In genomic region chr7:119604903-119605483, GRCm38 (mm10) we compare ENCODE assay signal across 18 mouse cellular contexts. TPM values are rescaled to one million over a fixed set of nuclear protein-coding genes. Genes with fewer than 3 reads are reported as not detected.
"Had no signal": no experiment of that assay in that cellular context is flagged by ENCODE, and none has a peak within 500 bp of the region (broad histone marks: within the 10 kb centered on the region; RNA-seq: fewer than 3 reads in every experiment).

No protein-coding gene starts in this region.

- DNase-seq: liver; liver, embryonic 13.5 days; liver, postnatal 0 days; right cerebral cortex, postnatal 25 days; thymus, postnatal 4 days had no signal

- H3K9ac ChIP-seq: intestine, embryonic 15.5 days; limb, embryonic 12.5 days; liver, embryonic 13.5 days; liver, postnatal 0 days had no signal

- ATAC-seq: intestine, embryonic 15.5 days; liver, postnatal 0 days; lung, postnatal 0 days had no signal

- H3K27me3 ChIP-seq: intestine, embryonic 15.5 days; limb, embryonic 12.5 days; liver, embryonic 13.5 days; megakaryocyte, embryonic 14.5 days had no signal

- H3K4me3 ChIP-seq: intestine, embryonic 15.5 days; limb, embryonic 12.5 days; liver, embryonic 13.5 days; megakaryocyte, embryonic 14.5 days had no signal

- H3K36me3 ChIP-seq: intestine, embryonic 15.5 days; limb, embryonic 12.5 days; liver, embryonic 13.5 days had no signal

- H3K4me2 ChIP-seq: intestine, embryonic 15.5 days; limb, embryonic 12.5 days; liver, embryonic 13.5 days; midbrain, embryonic 11.5 days had no signal

- H3K9me3 ChIP-seq: intestine, embryonic 15.5 days; limb, embryonic 12.5 days; liver, embryonic 13.5 days; megakaryocyte, embryonic 14.5 days had no signal

- H3K4me1 ChIP-seq: intestine, embryonic 15.5 days; limb, embryonic 12.5 days; liver, embryonic 13.5 days; megakaryocyte, embryonic 14.5 days had no signal

- H3K27ac ChIP-seq: intestine, embryonic 15.5 days; limb, embryonic 12.5 days; liver, embryonic 13.5 days; macrophage; stomach, postnatal 0 days had no signal

RNA-seq across cellular contexts. Expression of gene Acsm1, which starts 1.8 kb away (rescaled TPM):
- total RNA-seq: layer of hippocampus, postnatal 25 days; left cerebral cortex, postnatal 36 days; midbrain, postnatal 0 days had no signal
- polyA plus RNA-seq: large intestine, adult 2 months; limb, embryonic 12.5 days; macrophage; midbrain, embryonic 11.5 days; midbrain, postnatal 0 days; neural tube, embryonic 14.5 days; small intestine, adult 2 months had no signal

RNA-seq across cellular contexts. Expression of gene Acsm2, which starts 50.9 kb away (rescaled TPM):
- total RNA-seq: layer of hippocampus, postnatal 25 days; left cerebral cortex, postnatal 36 days; midbrain, postnatal 0 days had no signal
- polyA plus RNA-seq: intestine, embryonic 15.5 days; large intestine, adult 2 months; limb, embryonic 12.5 days; liver, embryonic 13.5 days; lung, postnatal 0 days; macrophage; midbrain, embryonic 11.5 days; midbrain, postnatal 0 days; neural tube, embryonic 14.5 days; small intestine, adult 2 months; stomach, postnatal 0 days had no signal
